Mouse (Mus musculus) mouse embryonic stem cell (cell line): ENCODE data around the gene Eps15l1.

Source experiments
- in situ Hi-C, 2 experiments: fragments of 300-500 bp; cut with MboI; formaldehyde crosslinking; loops; 1 replicate in 1 of 2; 3 replicates in 1 of 2; pipeline ENCODE4 v1.14.3; 2019 to 2020; ENCODE audit warnings: low sequenced_read_pairs in 2 of 2, low pct_unique_long_range_greater_than_20kb in 1 of 2, mixed read lengths in 1 of 2; ENCODE audit not compliant: unreplicated experiment in 1 of 2

The Eps15l1 gene

GRCm38 (mm10) chr8:72362754-72363153 lies 58.5 kb downstream of the Eps15l1 start:
- in situ Hi-C loops, result no loop called here

DNA sequence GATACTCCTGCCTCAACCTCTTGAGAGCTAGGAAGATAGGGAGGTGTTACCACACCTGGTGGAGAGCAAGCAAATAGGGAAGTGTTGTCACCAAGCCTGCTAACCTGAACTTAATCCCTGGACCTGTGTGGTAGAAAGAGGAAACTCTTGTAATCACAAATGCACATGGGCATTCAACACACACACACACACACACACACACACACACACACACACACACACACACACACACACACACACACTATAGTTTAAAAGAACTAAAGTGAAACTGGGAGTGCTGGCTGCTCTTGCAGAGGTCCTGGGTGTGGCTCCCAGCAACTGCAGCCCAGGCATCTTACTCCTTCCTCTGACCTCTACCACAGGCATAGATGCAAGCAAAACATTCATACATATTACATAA lies 61.1 kb downstream of the Eps15l1 start:
- in situ Hi-C loops, result no loop called here

- in situ Hi-C loops, result no loop called here
Measured at GRCm38 (mm10) chr8:72356593-72356992, 64.7 kb downstream of the Eps15l1 start.

- in situ Hi-C loops, result no loop called here
Measured at GRCm38 (mm10) chr8:72354272-72354671, 67.0 kb downstream of the Eps15l1 start.

DNA sequence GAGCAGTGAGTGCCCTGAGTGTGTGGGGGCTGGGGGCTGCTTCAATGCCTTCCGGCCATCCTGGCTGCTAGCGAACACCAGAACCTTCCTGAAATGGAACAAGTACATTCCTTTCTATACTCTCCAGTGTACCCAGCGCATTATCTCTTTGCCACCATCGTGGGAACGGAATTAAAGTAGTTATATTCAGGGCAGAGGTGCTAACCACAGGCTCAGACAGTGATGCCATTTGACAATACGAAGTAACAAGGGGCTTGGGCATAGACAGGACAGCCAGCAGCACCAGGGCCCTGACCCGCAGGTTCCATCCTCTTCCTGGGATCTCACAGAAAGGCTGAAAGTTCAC lies 67.6 kb downstream of the Eps15l1 start:
- in situ Hi-C loops, result no loop called here

GRCm38 (mm10) chr8:72352951-72353699 lies 68.1 kb downstream of the Eps15l1 start:
- in situ Hi-C loops, result no loop called here

DNA sequence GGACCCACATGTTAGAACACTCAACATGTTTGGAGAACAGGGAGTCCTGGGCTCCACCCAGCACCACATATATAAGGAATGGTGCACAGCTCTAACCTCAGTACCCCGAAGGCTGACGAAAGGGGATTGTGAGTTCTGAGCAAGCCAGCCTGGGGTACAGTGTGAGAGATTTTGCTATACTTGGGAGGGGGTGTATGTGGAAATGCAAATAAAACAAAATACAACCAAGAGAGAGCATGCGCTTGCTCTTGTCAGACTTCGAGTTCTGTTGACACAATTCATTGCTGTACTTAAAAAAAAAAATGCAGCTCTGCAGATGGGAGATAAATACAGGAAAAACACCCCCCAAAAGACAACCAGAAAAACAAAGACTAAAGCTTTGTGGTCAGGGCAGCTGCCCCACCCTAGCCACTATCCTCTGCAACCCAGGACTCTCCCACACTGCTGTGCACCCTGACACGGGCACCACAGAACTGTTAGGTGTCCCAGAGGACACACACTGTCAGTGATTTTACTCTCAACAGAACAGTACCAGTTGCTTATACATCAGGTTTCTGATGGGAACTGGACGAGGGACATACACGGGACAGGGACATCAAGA lies 69.8 kb downstream of the Eps15l1 start:
- in situ Hi-C loops, result no loop called here

DNA sequence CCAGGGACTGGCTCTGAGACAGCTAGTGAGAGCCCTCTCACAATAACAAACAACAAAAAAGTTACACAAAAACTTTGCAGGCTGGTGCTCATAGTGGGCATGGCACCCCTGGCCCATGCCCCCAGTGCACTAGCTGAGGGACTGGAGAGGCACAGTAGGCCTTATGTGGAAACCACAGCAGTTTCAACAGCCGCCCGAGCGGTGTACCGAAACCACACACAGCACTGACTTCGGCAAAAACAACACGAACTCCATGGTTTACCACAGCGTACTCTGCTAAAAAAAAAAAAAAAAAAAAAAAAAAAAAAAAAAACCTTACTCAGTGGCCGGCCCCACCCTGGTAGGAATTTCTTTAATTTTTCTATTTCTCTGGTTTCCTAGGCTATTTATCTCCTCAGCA lies 70.5 kb downstream of the Eps15l1 start:
- in situ Hi-C loops, result no loop called here

DNA sequence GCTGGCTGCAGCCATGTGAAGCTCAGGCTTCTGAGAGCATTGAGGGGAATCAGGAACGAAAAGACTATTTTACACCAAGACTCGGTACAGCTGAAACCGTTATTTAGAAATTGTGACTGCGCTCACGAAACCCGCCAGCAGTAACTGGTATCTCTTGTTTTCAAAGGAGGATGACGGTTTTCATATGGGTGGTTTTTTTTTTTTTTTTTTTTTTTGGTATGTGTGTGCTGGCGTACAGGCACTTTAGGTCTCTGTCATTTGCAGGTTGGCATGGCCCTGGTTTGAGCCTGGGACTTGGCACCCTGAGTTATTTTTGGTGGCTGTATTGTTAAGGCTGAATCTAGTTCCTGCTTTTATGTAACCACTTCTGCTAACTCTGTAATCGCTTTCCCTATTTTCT lies 71.4 kb downstream of the Eps15l1 start:
- in situ Hi-C loops, result no loop called here

GRCm38 (mm10) chr8:72348956-72349355 lies 72.3 kb downstream of the Eps15l1 start:
- in situ Hi-C loops, result no loop called here

- in situ Hi-C loops, result no loop called here
Measured at GRCm38 (mm10) chr8:72348114-72348513, 73.1 kb downstream of the Eps15l1 start.

- in situ Hi-C loops, result no loop called here
Measured at GRCm38 (mm10) chr8:72347553-72347952, 73.7 kb downstream of the Eps15l1 start.

DNA sequence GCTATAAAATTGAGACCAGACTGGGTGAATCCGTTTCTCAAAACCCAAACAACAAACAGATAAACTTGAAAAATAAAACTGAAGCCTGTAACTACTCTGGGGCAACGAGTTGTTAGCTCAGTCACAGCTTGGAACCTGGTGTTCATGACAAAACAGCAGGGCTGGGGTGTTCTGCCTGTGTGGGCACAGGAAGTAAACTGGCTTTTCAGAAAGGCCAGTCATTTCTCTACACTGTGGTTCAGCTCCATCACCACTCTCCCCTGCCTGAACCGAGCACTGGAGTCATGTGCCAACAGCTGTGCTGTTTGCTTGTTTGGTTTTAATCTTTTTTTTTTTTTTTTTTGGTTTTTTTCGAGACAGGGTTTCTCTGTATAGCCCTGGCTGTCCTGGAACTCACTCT lies 77.5 kb downstream of the Eps15l1 start:
- in situ Hi-C loops, result no loop called here

- in situ Hi-C loops, result no loop called here
Measured at GRCm38 (mm10) chr8:72342556-72343300, 78.5 kb downstream of the Eps15l1 start.

DNA sequence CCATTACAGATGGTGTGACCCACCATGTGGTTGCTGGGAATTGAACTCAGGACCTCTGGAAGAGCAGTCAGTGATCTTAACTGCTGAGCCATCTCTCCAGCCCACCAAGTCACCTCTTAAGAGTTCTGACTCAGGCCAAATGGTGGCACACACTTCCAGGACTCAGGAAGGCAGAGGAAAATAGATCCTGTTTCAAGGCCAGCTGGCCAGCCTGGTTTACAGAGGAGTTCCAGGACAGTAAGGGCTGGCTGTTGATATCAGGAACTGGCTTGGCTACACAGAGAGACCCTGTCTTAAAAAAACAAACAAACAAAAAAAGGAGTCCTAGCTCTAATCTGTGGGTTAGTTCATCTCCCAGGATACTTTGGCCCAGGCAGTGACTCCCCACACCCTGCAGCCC lies 84.2 kb downstream of the Eps15l1 start:
- in situ Hi-C loops, result loop anchor here in 1 of 2 experiments (5.0 kb wide), 1 partner anchor 60 kb away; no protein-coding TSS in a partner anchor

GRCm38 (mm10) chr8:72336273-72336672 lies 85.0 kb downstream of the Eps15l1 start:
- in situ Hi-C loops, result loop anchor here in 1 of 2 experiments (5.0 kb wide), 1 partner anchor 59 kb away; no protein-coding TSS in a partner anchor

GRCm38 (mm10) chr8:72334144-72334641 lies 87.1 kb downstream of the Eps15l1 start:
- in situ Hi-C loops, result no loop called here

GRCm38 (mm10) chr8:72333429-72334143 lies 87.7 kb downstream of the Eps15l1 start:
- in situ Hi-C loops, result no loop called here

DNA sequence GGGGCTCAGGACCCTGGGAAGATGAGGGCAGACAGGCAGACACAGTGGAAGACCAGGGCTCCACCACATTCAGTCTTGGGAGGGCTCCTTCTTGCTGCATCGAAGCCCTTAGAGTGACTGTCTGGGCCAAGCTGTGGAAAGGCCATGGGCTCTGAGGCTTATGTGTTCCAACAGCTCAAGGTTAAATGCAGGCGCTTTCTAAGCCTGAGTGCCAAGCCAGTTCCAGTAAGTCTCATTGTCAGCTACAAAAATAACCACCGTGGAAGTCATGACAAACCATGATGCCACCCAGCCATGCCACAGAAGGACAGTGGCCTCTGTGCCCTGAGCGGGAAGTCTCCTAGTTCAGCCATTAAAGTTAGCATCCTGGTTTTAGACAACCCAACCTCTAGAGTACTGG lies 89.6 kb downstream of the Eps15l1 start:
- in situ Hi-C loops, result no loop called here
